Mouse (Mus musculus): ENCODE data around the gene Abhd12. TPM values are rescaled to one million over a fixed set of nuclear protein-coding genes. Genes with fewer than 3 reads are reported as not detected.

The Abhd12 gene
- polyA plus RNA-seq, 1 experiment, result 57.2 TPM

DNA sequence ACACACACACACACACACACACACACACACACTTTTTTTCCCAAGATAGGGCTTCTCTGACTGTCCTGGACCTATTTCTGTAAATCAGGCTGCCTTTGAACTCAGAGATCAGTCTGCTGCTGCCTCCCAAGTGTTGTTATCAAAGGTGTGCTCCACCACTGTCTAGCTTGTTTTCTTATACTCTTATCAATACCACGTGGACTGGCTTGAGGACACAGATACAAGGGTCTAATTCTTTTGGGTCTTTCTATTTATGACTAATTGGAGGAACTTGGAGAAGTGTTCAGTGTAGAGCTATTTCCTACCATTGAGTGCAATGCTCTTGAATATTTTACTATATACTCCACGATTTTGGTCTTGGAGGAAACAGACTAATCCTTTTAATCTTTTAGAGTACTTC lies 17.2 kb downstream of the Abhd12 start:
- no peak overlapping the region for H3K27ac ChIP-seq (replicated peaks; ENCODE audit: low read depth, low read length)
- H3K4me3 ChIP-seq (ENCODE audit: insufficient read depth, low read depth, low read length), result no peak overlapping the region
- no peaks in the 10 kb centered on the region for H3K4me1 ChIP-seq (ENCODE audit: control insufficient read depth, insufficient read depth, insufficient read length, low read length)

DNA sequence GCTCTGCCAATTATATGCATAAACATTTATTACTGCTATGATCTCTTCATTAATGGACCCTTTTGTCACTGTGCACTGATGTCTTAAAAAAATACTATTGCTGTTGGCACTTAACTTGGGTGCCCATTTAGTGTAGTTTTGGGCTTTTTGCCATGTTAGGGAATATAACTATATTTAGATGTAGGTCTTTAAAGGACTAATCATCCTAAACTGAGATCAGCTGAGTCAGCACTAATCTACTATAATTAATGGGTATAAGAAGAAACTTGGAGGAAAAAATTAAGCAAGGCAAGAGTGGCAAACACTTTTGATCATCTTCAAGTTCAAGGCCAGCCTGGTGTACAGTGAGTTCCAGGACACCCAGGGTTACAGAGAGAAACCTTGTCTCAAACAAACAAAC lies 18.2 kb downstream of the Abhd12 start:
- H3K4me1 ChIP-seq (ENCODE audit: control insufficient read depth, insufficient read depth, insufficient read length, low read length), result no peaks in the 10 kb centered on the region
- no peak overlapping the region for H3K27ac ChIP-seq (replicated peaks; ENCODE audit: low read depth, low read length)
- no peak overlapping the region for H3K4me3 ChIP-seq (ENCODE audit: insufficient read depth, low read depth, low read length)

DNA sequence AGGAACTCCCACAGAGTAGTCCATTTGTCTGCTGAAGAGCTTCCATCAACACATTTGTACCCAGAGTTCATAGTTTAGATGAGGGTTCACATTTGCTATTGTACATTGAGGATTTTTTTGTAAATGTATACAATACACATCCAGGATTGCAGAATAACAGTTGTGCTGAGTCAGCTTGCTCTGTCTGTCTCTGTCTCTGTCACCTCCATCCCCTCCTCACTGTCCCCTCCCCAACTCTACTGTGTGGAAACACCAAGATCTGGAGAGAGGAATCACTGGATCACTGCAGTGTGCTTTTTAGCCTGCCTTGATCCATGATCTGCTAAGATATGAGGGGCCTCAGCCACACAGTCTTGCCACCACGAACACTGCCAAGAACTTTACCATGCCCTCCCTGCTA lies 18.7 kb downstream of the Abhd12 start:
- H3K4me3 ChIP-seq (ENCODE audit: insufficient read depth, low read depth, low read length), result no peak overlapping the region

DNA sequence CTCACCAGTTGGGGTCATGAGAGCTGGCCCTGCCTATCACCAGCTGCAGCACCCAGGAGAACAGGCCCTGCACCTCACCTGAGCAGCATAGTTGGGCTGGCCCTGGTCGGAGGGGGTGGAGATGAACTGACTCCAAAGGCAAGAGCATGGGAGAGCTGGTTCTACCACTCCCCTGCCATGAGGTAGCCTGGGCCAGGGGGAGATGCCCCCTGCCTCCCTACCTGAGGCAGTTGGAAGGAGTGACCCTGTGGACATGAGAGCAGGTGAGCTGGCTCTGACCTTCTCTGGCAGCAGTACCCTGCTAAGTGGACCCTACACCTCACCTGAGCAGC lies 19.8 kb downstream of the Abhd12 start:
- Histone ChIP-seq H3K4me1 (ENCODE audit: control insufficient read depth, insufficient read depth, insufficient read length, low read length) (no peaks in the 10 kb centered on the region), H3K4me3 (ENCODE audit: insufficient read depth, low read depth, low read length) (no peak overlapping the region), H3K27ac (replicated peaks; ENCODE audit: low read depth, low read length) (no peak overlapping the region)

More for the DNA sequence above, 18.7 kb downstream of the Abhd12 start:
- H3K4me1 ChIP-seq (ENCODE audit: control insufficient read depth, insufficient read depth, insufficient read length, low read length), result no peaks in the 10 kb centered on the region
- H3K27ac ChIP-seq (replicated peaks; ENCODE audit: low read depth, low read length), result no peak overlapping the region

DNA sequence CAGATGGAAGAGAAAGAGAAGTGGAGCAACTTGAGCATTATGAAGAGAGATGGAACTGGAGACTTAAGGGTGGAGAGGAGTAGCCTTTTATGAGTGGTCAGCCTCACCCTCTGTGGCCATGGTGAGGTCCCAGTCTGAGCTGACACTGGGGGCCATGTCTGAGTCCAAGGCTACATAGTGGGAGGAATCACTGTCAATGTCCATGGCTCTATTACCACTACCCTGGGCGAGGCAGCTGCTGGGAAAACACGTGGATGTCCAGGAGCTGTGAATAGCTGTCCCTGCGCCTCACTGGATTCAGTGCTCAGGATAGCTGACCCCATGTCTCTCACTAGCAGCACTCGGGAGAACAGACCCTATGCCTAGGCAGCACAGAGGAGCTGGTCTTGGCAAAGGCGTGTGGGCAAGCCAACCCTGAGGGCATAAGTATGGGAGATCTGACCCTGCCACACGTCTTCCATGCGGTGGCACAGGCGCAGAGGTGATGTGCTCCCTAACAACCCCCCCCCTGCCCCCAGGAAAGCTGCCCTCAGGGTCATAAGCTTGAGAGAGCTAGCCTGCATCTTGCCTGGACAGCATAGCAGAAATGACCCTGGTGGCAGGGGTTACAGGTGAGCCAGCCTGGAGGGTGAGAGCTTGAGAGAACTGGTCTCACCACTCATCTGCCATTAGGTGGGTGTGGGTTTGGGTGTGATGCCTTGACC lies 20.3 kb downstream of the Abhd12 start:
- H3K27ac ChIP-seq (replicated peaks; ENCODE audit: low read depth, low read length), result no peak overlapping the region
- no peaks in the 10 kb centered on the region for H3K4me1 ChIP-seq (ENCODE audit: control insufficient read depth, insufficient read depth, insufficient read length, low read length)
- H3K4me3 ChIP-seq (ENCODE audit: insufficient read depth, low read depth, low read length), result no peak overlapping the region

DNA sequence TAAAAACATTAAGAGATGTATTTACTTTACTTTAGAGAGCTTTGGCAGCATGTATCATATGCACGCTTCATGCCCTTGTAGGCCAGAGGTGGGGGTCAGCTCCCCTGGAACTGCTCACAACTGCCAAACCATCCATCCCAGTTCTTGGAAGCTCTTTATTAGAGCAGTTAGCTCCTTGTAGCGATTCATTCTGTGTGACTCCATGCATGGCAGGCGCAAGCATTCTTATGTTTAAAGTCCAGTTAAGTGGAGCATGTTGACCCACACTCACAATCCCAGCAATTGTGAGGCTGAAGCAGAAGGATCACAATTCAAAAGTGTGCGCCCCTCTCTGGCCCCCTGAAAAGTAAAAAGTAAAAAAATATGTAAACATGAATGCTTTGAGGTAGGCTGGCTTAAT lies 27.0 kb downstream of the Abhd12 start:
- Histone ChIP-seq H3K4me3 (ENCODE audit: insufficient read depth, low read depth, low read length) (no peak overlapping the region), H3K4me1 (ENCODE audit: control insufficient read depth, insufficient read depth, insufficient read length, low read length) (no peaks in the 10 kb centered on the region), H3K27ac (replicated peaks; ENCODE audit: low read depth, low read length) (no peak overlapping the region)

DNA sequence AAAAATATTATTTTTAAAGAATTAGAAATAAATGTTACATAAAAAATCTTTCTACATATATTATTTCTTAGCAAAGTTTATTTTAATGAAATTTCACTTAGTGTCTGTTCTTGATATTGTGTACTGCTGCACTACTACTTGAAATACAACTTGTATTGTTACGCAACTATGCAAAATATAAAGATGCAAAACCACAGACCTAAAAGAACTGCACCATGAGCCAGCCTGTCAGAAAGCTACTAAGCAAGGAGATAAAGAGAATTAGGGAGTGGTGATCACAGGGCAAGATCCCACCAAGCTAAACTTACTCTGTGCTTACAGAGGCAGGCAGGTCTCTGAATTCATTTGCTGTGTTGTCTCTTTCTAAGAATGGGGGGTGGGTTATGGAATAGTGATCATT lies 29.3 kb downstream of the Abhd12 start:
- H3K27ac ChIP-seq (replicated peaks; ENCODE audit: low read depth, low read length), result no peak overlapping the region
- H3K4me3 ChIP-seq (ENCODE audit: insufficient read depth, low read depth, low read length), result no peak overlapping the region
- H3K4me1 ChIP-seq (ENCODE audit: control insufficient read depth, insufficient read depth, insufficient read length, low read length), result no peaks in the 10 kb centered on the region

DNA sequence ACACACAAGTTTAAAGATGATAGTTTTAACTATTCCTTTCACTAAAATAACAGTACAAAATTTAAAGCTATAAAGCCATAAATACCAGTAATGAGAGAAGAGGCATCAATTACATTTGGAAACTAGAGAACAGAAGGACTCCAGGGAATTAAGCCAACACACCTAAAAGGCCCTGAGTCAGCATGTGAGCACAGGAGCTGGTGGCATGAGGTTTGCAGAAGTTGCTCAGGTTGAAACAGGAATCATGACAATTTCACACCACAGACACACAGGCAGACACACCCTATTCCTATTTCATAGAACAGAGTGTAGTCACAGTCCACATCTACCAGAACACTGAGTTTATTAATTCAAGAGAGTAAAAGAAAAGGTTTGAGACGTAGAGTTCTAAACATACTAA lies 30.0 kb downstream of the Abhd12 start:
- Histone ChIP-seq H3K4me3 (ENCODE audit: insufficient read depth, low read depth, low read length) (no peak overlapping the region), H3K27ac (replicated peaks; ENCODE audit: low read depth, low read length) (no peak overlapping the region), H3K4me1 (ENCODE audit: control insufficient read depth, insufficient read depth, insufficient read length, low read length) (no peaks in the 10 kb centered on the region)

DNA sequence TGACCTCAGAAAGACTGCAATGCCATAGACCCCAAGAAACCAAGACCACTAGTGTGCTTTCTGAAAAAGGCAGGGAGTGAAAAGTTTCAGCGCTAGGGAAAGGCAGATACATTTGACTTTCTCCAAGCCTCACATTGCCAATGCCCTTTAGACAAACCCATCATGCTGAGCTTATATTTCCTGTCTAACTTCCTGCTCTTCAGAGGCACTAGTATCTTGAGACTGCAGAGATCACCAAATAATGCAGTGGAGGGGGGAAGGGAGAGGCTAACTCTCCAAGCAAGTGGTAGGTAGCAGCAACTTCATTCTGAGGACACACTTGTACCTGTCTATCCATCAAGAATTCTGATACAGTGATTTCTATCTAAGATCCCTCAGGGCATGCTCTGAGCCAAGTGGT lies 35.1 kb downstream of the Abhd12 start:
- no peak overlapping the region for H3K27ac ChIP-seq (replicated peaks; ENCODE audit: low read depth, low read length)
- H3K4me3 ChIP-seq (ENCODE audit: insufficient read depth, low read depth, low read length), result no peak overlapping the region
- H3K4me1 ChIP-seq (ENCODE audit: control insufficient read depth, insufficient read depth, insufficient read length, low read length), result no peaks in the 10 kb centered on the region

DNA sequence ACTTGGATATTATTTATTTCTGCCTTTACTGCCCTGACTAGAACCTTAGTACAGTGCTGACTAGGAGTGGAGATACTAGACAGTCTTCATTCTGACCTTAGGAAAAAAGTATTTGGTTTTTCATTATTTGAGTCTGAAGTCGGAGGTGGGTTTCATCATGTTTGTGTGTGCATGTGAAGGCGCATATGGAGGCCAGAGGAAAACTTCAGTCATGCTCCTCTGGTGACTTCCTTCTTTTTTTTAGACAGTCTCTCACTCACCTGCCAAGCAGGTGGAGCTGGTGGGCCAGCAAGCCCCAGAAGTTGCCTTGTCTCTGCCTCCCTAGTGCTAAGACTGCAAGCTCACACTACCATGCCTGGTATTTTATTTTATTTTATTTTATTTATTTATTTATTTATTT lies 37.5 kb downstream of the Abhd12 start:
- no peak overlapping the region for H3K4me3 ChIP-seq (ENCODE audit: insufficient read depth, low read depth, low read length)
- no peak overlapping the region for H3K27ac ChIP-seq (replicated peaks; ENCODE audit: low read depth, low read length)
- H3K4me1 ChIP-seq (ENCODE audit: control insufficient read depth, insufficient read depth, insufficient read length, low read length), result no peaks in the 10 kb centered on the region

DNA sequence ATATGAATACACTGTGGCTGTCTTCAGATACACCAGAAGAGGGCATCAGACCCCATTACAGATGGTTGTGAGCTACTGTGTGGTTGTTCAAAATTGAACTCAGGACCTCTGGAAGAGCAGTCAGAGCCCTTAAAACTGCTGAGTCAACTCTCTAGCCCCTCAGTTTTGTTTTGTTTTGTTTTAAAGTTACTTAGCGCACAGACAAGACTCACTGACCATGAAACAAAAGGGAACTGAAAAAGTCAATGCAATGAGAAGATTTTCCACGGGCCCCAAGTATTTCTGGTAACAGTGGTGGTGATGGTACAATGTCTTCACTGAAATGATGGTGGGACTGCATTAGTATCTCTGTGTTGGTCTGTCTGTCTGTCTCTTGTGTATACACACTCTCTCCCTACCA lies 43.4 kb downstream of the Abhd12 start:
- Histone ChIP-seq H3K4me1 (ENCODE audit: control insufficient read depth, insufficient read depth, insufficient read length, low read length) (0 out of 2 replicates have a peak, but pooled peaks cover 3% of the 10 kb centered on the region), H3K27ac (replicated peaks; ENCODE audit: low read depth, low read length) (no peak overlapping the region), H3K4me3 (ENCODE audit: insufficient read depth, low read depth, low read length) (no peak overlapping the region)

DNA sequence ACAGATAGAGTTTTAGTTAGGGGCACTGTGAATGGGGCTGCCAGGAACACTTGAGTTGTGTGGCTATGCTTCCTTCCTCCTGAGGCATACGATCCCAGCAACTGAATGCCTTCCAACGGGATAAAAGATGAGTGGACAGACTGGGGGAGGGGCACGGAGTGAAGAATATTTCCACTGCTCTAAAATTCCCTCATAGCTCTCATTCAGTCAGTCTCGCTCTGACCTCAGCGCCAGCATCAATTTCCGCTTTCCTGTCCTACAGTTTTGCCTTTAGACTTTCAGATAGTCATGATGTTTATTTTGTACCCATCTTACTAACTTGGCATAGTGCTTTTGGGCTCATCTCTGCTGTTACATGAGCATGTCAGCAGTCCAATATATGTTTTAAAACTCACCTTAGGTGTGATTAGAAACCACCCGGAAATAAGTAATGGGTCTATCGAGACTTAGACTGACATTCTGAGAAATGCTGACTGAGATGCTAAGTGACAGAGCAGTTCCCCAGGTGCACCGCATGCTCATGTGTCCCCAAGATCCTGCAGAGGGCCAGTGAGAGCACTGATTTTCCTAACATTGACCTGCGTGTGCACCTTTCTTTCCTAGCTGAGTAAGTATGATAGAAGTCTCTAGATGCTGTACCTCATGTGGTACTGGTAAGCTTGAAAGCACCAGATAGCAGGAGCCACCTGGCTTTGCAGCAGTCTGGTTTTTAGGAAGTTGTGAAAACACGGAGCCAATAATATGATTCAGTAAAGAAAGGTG lies 44.7 kb downstream of the Abhd12 start:
- Histone ChIP-seq H3K4me3 (ENCODE audit: insufficient read depth, low read depth, low read length) (no peak overlapping the region), H3K4me1 (ENCODE audit: control insufficient read depth, insufficient read depth, insufficient read length, low read length) (0 out of 2 replicates have a peak, but pooled peaks cover 3% of the 10 kb centered on the region), H3K27ac (replicated peaks; ENCODE audit: low read depth, low read length) (no peak overlapping the region)

DNA sequence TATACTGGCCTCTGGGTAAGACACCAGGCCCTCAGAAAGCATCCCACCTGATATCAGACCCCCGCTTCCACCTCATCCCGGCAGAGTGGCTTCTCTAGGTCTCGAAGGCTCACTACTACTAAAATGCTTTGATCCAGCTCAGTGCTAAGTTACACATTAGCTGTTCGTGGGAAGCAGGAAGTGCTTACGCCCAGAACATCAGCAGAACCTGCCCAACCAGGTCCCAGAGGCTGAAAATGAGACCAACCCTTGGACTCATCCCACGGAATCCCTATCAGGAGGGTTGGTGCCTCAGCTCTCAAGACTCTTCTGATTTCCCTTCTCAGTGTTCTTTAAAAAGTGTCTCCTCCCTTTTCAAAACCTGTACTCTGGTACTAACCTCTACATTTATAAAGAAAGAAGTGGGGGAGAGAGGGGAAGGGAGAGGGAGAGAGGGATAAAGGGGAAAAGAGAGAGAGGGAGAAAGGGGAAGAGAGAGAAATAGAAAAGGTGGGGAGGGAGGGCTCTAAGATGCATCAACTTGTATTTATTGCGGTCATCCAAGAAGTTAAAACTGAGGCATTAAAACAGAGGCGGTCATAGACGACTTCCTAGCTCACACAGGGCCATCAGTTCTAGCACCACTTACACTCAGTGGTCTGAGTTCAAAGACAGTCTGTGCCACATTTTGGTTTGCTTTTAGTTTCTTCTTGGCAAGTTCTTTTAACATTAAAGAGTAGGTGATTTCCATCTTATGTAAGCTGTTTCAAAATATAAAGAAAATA lies 45.6 kb downstream of the Abhd12 start:
- Histone ChIP-seq H3K4me3 (ENCODE audit: insufficient read depth, low read depth, low read length) (no peak overlapping the region), H3K4me1 (ENCODE audit: control insufficient read depth, insufficient read depth, insufficient read length, low read length) (0 out of 2 replicates have a peak, but pooled peaks cover 3% of the 10 kb centered on the region), H3K27ac (replicated peaks; ENCODE audit: low read depth, low read length) (no peak overlapping the region)

DNA sequence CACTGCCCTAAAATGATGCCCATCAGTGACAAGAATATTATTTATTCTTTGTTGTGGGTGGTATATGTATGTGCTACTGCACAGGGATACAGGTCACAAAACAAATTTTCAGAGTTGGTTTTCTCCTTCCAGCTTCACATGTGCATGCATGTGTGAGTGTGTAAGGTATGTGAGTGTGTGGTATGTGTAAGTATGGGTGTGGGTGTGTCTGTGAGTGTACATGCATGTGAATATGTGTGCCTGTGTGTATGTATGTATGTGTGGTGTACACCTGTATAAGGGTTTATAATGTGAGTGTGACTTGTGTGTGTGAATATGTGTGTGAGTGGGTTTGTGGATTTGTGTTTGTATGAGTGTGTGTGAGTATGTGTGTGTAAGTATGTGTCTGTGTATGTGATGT lies 49.4 kb downstream of the Abhd12 start:
- no peak overlapping the region for H3K27ac ChIP-seq (replicated peaks; ENCODE audit: low read depth, low read length)
- no peak overlapping the region for H3K4me3 ChIP-seq (ENCODE audit: insufficient read depth, low read depth, low read length)
- H3K4me1 ChIP-seq (ENCODE audit: control insufficient read depth, insufficient read depth, insufficient read length, low read length), result 0 out of 2 replicates have a peak, but pooled peaks cover 3% of the 10 kb centered on the region

DNA sequence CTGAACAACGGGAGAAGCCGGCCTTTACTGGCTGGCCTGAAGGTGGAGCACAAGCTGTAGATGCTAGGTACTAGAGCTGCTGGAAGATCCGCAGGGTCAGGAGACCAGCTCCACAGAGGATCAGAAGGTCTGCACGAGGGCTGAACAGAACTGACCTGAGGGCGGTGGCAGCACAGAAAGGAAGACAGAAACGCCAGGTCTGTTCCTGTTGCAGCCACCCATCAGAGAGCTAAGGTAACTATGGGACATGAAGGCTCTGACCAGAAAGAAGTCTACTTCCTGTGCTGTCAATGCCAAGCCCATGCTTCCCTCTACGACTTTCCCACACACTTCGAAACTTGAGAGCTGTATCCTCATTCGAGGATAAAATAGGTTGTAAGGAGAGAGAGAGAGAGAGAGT lies 53.3 kb downstream of the Abhd12 start:
- Histone ChIP-seq H3K4me1 (ENCODE audit: control insufficient read depth, insufficient read depth, insufficient read length, low read length) (peaks cover under 1% of the 10 kb centered on the region; the same call in 1 of the 2 replicates), H3K4me3 (ENCODE audit: insufficient read depth, low read depth, low read length) (no peak overlapping the region), H3K27ac (replicated peaks; ENCODE audit: low read depth, low read length) (no peak overlapping the region)

Data from brown adipose tissue, adult 24 weeks (tissue).